Mouse (Mus musculus): Measurements from ENCODE around the gene Speer4a. TPM values are rescaled to one million over a fixed set of nuclear protein-coding genes. Genes with fewer than 3 reads are reported as not detected.
"Not testable (repeated sequence)": the region's sequence is repeated elsewhere in the genome, so short reads cannot be mapped to it uniquely, and the experiment has no call there.

Gene Speer4a
- total RNA-seq (2021): not detected
- long read RNA-seq, experiment 1: 0 reads
- long read RNA-seq, experiment 2: 0 reads

- DNase-seq; intact Hi-C loops (cut with DNase I); H3K4me3 ChIP-seq; H3K27ac ChIP-seq: not testable (repeated sequence)
Observed at GRCm38 (mm10) chr5:26039458-26039857, at the start of gene Speer4a. Gene Speer4a (minus strand): TSS chr5:26039558.

- intact Hi-C loops (cut with DNase I); H3K27ac ChIP-seq; H3K4me3 ChIP-seq; DNase-seq: not testable (repeated sequence)
Observed at GRCm38 (mm10) chr5:26079023-26079422, 39.7 kb upstream of the Speer4a start.

GRCm38 (mm10) chr5:26070716-26071115 lies 31.4 kb upstream of the Speer4a start:
- H3K4me3 ChIP-seq: no peak overlapping the region
- no peak overlapping the region for H3K27ac ChIP-seq
- TF ChIP-seq CTCF (IDR thresholded peaks at IDR 0.05): no peak
- no peak for DNase-seq
- intact Hi-C loops (cut with DNase I): no loop called here

DNA sequence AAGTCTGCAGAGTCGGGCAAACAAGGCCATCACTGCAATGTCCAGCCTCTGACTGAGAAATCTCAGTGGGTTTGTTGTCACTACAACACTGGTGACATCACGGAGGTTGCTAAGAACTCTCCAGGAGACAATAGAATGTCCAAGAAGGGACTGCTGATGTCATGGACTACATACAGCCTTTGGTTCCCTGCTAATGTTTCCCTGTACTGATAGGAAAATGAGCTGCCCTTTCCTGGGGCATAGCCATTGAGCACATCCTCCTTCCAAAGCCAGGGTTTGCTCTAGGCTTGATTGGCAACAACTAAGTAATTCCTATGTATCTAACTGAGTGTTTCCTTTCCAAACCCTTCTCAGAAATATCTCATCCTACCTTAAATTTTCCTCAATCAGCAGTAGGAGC lies 19.1 kb upstream of the Speer4a start, which contains the start of gene Gm7347:
Gene Gm7347, minus strand, starts transcription at position 101 of the 400 bp plus-strand sequence.
- DNase-seq; H3K4me3 ChIP-seq; intact Hi-C loops (cut with DNase I); H3K27ac ChIP-seq: not testable (repeated sequence)

- intact Hi-C loops (cut with DNase I): not testable (repeated sequence)
Observed at GRCm38 (mm10) chr5:26022816-26023215, 16.5 kb downstream of the Speer4a start, which contains the start of gene Gm5862. Gene Gm5862 (minus strand): TSS chr5:26022916.

GRCm38 (mm10) chr5:26007697-26008096 lies 31.7 kb downstream of the Speer4a start:
- intact Hi-C loops (cut with DNase I); DNase-seq; H3K27ac ChIP-seq; H3K4me3 ChIP-seq: not testable (repeated sequence)

More at GRCm38 (mm10) chr5:26022816-26023215, 16.5 kb downstream of the Speer4a start, which contains the start of gene Gm5862:
- not testable (repeated sequence) for H3K27ac ChIP-seq, H3K4me3 ChIP-seq, DNase-seq

DNA sequence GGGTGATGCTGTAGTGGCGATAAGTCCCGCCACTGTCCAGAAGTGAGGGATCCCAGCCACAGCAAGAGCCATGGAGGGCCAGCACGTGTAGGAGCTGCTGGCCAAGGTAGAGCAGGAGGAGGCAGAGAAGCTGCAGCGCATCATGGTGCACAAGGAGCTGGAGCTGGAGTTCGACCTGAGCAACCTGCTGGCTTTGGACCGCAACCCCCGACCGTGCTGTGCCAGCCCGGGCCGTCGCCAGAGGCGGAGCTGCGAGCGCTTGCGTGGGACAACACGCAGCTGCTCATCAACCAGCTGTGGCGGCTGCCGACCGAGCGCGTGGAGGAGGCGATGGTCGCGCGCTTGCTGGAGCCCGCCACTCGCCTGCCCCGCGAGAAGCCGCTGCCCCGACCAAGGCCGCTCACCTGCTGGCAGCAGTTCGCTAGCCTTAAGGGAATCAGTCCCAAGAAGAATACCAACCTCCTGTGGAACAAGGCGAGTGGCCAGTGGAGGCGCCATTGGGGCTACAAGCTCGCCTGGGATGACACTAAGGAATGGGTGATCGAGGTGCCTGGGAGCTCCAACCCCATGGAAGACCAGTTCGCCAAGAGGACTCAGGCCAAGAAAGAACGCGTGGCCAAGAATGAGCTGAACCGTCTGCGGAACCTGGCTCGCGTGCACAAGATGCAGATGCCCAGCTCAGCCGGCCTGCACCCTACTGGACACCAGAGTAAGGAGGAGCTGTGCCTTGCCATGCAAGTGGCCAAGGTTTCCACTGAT lies 32.2 kb downstream of the Speer4a start:
- H3K4me3 ChIP-seq; intact Hi-C loops (cut with DNase I); H3K27ac ChIP-seq: not testable (repeated sequence)
- peak; percentile 11 for DNase-seq

DNA sequence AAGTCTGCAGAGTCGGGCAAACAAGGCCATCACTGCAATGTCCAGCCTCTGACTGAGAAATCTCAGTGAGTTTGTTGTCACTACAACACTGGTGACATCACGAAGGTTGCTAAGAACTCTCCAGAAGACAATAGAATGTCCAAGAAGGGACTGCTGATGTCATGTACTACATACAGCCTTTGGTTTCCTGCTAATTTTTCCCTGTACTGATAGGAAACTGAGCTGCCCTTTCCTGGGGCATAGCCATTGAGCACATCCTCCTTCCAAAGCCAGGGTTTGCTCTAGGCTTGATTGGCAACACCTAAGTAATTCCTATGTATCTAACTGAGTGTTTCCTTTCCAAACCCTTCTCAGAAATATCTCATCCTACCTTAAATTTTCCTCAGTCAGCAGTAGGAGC lies 34.7 kb downstream of the Speer4a start, which contains the start of gene Gm1979:
Gene Gm1979, minus strand, starts transcription at position 101 of the 400 bp plus-strand sequence.
- H3K27ac ChIP-seq, H3K4me3 ChIP-seq: not testable (repeated sequence)

GRCm38 (mm10) chr5:25988550-25988949 lies 50.8 kb downstream of the Speer4a start, which contains the start of gene Gm21698:
Gene Gm21698 (minus strand): TSS chr5:25988650.
- DNase-seq; H3K4me3 ChIP-seq; intact Hi-C loops (cut with DNase I); H3K27ac ChIP-seq: not testable (repeated sequence)

More for the DNA sequence above, 34.7 kb downstream of the Speer4a start, which contains the start of gene Gm1979:
- DNase-seq; intact Hi-C loops (cut with DNase I): not testable (repeated sequence)

Other genes starting within 250 kb of the Speer4a start
- gene Gm21663, start 97.2 kb downstream of the Speer4a start, total RNA-seq (2021): not detected
- not detected for gene Gm21671, start 85.1 kb downstream of the Speer4a start, total RNA-seq (2021)
- gene Gm21680, start 66.9 kb downstream of the Speer4a start, total RNA-seq (2021): not detected
- gene Gm21698, start 50.9 kb downstream of the Speer4a start, total RNA-seq (2021): not detected
- gene Gm1979, start 34.8 kb downstream of the Speer4a start, total RNA-seq (2021): not detected
- gene Gm5862, start 16.6 kb downstream of the Speer4a start, total RNA-seq (2021): not detected
- not detected for gene Gm7347, start 19.0 kb upstream of the Speer4a start, total RNA-seq (2021)
- gene Gm10471, start 49.7 kb upstream of the Speer4a start, total RNA-seq (2021): not detected
- gene 5031410I06Rik, start 65.8 kb upstream of the Speer4a start, total RNA-seq (2021): not detected
- gene Gm10220, start 81.9 kb upstream of the Speer4a start, total RNA-seq (2021): not detected
- not detected for gene Gm7361, start 218.1 kb upstream of the Speer4a start, total RNA-seq (2021)

Measured in gastrocnemius, adult 2 months (tissue).